Mouse (Mus musculus) intestine, embryonic 16.5 days (tissue): ENCODE measurements at regions not wholly inside any gene's neighbourhood (a gene's known extent, or its start where the extent isn't known, plus 50 kb on each side); places are given as distances from the start of the nearest gene placed in this dataset.

Experiments
- ATAC-seq: fragments of 200-750 bp; cut with Nextera tagmentation; 2 replicates; pipeline ENCODE4 v1.8.0; 2017; ENCODE audit warnings: moderate TSS enrichment, moderate library complexity
- H3K27ac ChIP-seq: fragments of 300-500 bp; sonication (generic); 2 replicates; pipeline ENCODE4 v1.5.1; 2014; ENCODE audit warnings: mild to moderate bottlenecking, low read length
- H3K27me3 ChIP-seq: fragments of 300-500 bp; sonication (generic); replicated peaks from 2 replicates; pipeline ENCODE4 v1.6.1; 2014; ENCODE audit warnings: low read length, control low read depth, mixed read lengths; ENCODE audit not compliant: control insufficient read depth, insufficient read depth
- H3K36me3 ChIP-seq: fragments of 300-500 bp; sonication (generic); 2 replicates; pipeline ENCODE4 v1.6.1; 2014; ENCODE audit warnings: low read length, control low read depth; ENCODE audit not compliant: control insufficient read depth, insufficient read depth
- H3K4me1 ChIP-seq: fragments of 300-500 bp; sonication (generic); 2 replicates; pipeline ENCODE4 v1.6.1; 2014; ENCODE audit warnings: low read length, control low read depth, mixed read lengths; ENCODE audit not compliant: control insufficient read depth, insufficient read depth
- H3K4me2 ChIP-seq: fragments of 300-500 bp; sonication (generic); 2 replicates; pipeline ENCODE4 v1.6.1; 2014; ENCODE audit warnings: low read depth, low read length, control low read depth
- H3K4me3 ChIP-seq: fragments of 300-500 bp; sonication (generic); 2 replicates; pipeline ENCODE4 v1.5.1; 2014; ENCODE audit warnings: mild to moderate bottlenecking, low read length
- H3K9ac ChIP-seq: fragments of 300-500 bp; sonication (generic); 2 replicates; pipeline ENCODE4 v1.6.1; 2014; ENCODE audit warnings: low read depth, low read length
- H3K9me3 ChIP-seq: fragments of 300-500 bp; sonication (generic); 2 replicates; pipeline ENCODE4 v1.6.1; 2016; ENCODE audit warnings: low read length, control low read depth; ENCODE audit not compliant: control insufficient read depth
- WGBS: fragments of 180-500 bp; shearing (Covaris S2); extraction: QIAGEN DNeasy Blood & Tissue Kit; methylation state at CpG from one replicate; pipeline ENCODE4 v1.1.7; 2014; 5-methylcytosine and 5-hydroxymethylcytosine counted together

- peak overlapping the region; percentile 30; the same call in 1 of the 2 replicates for H3K4me2 ChIP-seq
- H3K36me3 ChIP-seq = no peaks in the 10 kb centered on the region
- H3K27me3 ChIP-seq = no peaks in the 10 kb centered on the region
- no peak overlapping the region for H3K27ac ChIP-seq
- H3K9ac ChIP-seq = no peak overlapping the region
- peak; percentile 61; the same call in 1 of the 2 replicates for ATAC-seq
- H3K9me3 ChIP-seq = 0 out of 2 replicates have a peak, but pooled peaks cover 7% of the 10 kb centered on the region
- H3K4me3 ChIP-seq = no peak overlapping the region
- 28% methylated on average over 2 of the region's 2 CpGs for WGBS
- peaks cover 9% of the 10 kb centered on the region; the same call in 1 of the 2 replicates for H3K4me1 ChIP-seq
These were observed 252.7 kb upstream of the Gadl1 start for GRCm38 (mm10) chr9:115656538-115656937.

- Histone ChIP-seq H3K27me3 (no peaks in the 10 kb centered on the region), H3K27ac (no peak overlapping the region), H3K9me3 (0 out of 2 replicates have a peak, but pooled peaks cover 7% of the 10 kb centered on the region), H3K9ac (no peak overlapping the region), H3K36me3 (no peaks in the 10 kb centered on the region), H3K4me3 (no peak overlapping the region), H3K4me1 (peaks cover 9% of the 10 kb centered on the region; the same call in 1 of the 2 replicates), H3K4me2 (0 out of 2 replicates have a peak overlapping the region, but pooled peaks have one; percentile 30)
- WGBS = 41% methylated on average over 4 of the region's 4 CpGs
- peak; percentile 60 for ATAC-seq
These were observed 252.1 kb upstream of the Gadl1 start for GRCm38 (mm10) chr9:115656994-115657713.

GRCm38 (mm10) chr9:115658477-115658876 lies 250.8 kb upstream of the Gadl1 start:
- Histone ChIP-seq H3K36me3 (no peaks in the 10 kb centered on the region), H3K4me2 (no peak overlapping the region), H3K4me1 (peaks cover 9% of the 10 kb centered on the region; the same call in 1 of the 2 replicates), H3K27ac (no peak overlapping the region), H3K9ac (no peak overlapping the region), H3K27me3 (no peaks in the 10 kb centered on the region), H3K9me3 (0 out of 2 replicates have a peak, but pooled peaks cover 7% of the 10 kb centered on the region), H3K4me3 (no peak overlapping the region)
- WGBS = 78% methylated on average over 5 of the region's 5 CpGs
- ATAC-seq = no peak

DNA sequence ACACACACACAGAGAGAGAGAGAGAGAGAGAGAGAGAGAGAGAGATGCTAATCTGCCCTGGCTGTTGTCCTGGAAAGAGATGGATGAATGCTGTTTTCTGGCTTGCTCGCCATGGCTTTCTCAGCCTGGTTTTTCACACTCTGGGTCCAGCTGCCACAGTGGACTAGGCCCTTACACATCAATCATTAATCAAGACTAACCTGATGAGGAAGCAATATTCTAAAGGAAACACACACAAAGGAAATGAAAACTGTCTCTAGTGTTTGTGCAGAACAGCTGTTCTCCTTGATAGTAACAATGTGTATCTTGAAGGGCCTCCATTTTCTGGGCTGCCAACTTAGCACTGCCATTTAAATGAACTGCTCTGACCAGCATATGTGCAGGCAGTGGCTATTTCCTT lies 248.9 kb upstream of the Gadl1 start:
- Histone ChIP-seq H3K9me3 (0 out of 2 replicates have a peak, but pooled peaks cover 7% of the 10 kb centered on the region), H3K27me3 (no peaks in the 10 kb centered on the region), H3K36me3 (no peaks in the 10 kb centered on the region), H3K4me1 (peaks cover 9% of the 10 kb centered on the region; the same call in 1 of the 2 replicates), H3K9ac (no peak overlapping the region), H3K4me2 (no peak overlapping the region), H3K4me3 (no peak overlapping the region), H3K27ac (no peak overlapping the region; the same call in 1 of the 2 replicates)
- ATAC-seq = peak; percentile 61
- WGBS = 35% methylated on average over 1 of the region's 1 CpGs

- no peak overlapping the region for H3K9ac ChIP-seq
- H3K9me3 ChIP-seq = 0 out of 2 replicates have a peak, but pooled peaks cover 7% of the 10 kb centered on the region
- H3K36me3 ChIP-seq = no peaks in the 10 kb centered on the region
- no peaks in the 10 kb centered on the region for H3K27me3 ChIP-seq
- no peak overlapping the region for H3K27ac ChIP-seq
- no peak overlapping the region for H3K4me2 ChIP-seq
- no peak overlapping the region for H3K4me3 ChIP-seq
- peaks cover 8% of the 10 kb centered on the region; the same call in 1 of the 2 replicates for H3K4me1 ChIP-seq
- 74% methylated on average over 5 of the region's 5 CpGs for WGBS
- ATAC-seq = no peak
These were observed 247.3 kb upstream of the Gadl1 start for GRCm38 (mm10) chr9:115661834-115662425.

DNA sequence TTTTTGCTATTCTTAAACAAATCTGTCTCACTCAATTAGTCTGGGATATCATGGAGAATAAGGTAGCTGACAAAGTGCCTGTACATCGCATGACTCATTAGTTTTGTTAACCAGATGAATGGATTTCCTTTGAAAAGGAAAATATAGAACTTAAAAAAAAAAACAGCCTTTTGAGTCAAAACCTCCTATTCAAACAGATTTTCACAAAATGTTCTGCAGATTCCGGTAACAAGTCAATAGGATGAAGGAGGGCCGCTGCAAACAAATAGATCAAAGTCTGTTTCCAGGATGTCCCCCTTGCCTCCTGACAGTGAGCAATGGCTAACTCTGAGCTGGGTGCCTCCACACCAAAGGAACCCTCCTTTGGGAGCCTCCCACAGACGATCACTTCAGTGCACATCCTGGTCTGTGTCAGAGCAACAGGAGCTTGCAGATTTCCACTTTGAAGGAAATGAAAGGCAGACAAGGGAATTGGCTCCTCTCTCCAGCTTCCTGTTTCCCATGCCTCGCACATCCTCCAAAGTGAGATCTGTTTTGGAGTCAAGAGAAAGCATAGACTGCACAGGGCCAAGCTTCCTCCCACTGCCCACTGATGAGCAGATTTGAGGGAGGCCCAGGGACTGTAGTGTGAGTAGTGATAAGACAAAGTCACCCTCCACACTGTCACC lies 243.8 kb upstream of the Gadl1 start:
- H3K4me2 ChIP-seq = no peak overlapping the region
- 47% methylated on average over 5 of the region's 5 CpGs for WGBS
- H3K4me1 ChIP-seq = peaks cover 8% of the 10 kb centered on the region; the same call in 1 of the 2 replicates
- ATAC-seq = no peak
- H3K9ac ChIP-seq = no peak overlapping the region
- no peaks in the 10 kb centered on the region for H3K27me3 ChIP-seq
- no peaks in the 10 kb centered on the region for H3K36me3 ChIP-seq
- H3K4me3 ChIP-seq = no peak overlapping the region
- H3K9me3 ChIP-seq = no peaks in the 10 kb centered on the region
- H3K27ac ChIP-seq = no peak overlapping the region

DNA sequence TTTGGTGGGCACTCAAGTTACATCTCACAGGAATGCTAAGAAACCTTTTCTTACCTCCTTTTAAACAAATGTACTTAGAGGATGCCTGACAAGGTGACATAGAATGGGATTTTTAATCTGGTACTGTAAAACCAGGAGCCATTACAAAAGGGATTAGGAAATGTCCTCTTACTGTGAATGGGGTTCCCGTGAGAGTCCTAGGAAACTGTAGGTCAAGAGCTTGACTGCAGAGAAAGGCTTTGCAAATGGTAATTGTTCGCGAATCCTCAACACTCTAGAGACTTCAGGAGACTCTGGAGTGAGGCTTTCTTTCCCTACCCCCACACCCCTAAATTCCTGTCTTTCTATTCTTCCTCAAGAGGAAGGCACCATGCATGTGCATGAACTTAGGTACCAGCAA lies 242.7 kb upstream of the Gadl1 start:
- Histone ChIP-seq H3K4me2 (no peak overlapping the region), H3K36me3 (no peaks in the 10 kb centered on the region), H3K4me3 (no peak overlapping the region), H3K9me3 (no peaks in the 10 kb centered on the region), H3K27ac (no peak overlapping the region), H3K4me1 (0 out of 2 replicates have a peak, but pooled peaks cover 4% of the 10 kb centered on the region), H3K27me3 (no peaks in the 10 kb centered on the region), H3K9ac (no peak overlapping the region)
- 86% methylated on average over 3 of the region's 3 CpGs for WGBS
- no peak for ATAC-seq

- Histone ChIP-seq H3K4me2 (no peak overlapping the region), H3K9ac (no peak overlapping the region), H3K27ac (no peak overlapping the region), H3K36me3 (no peaks in the 10 kb centered on the region), H3K4me3 (no peak overlapping the region), H3K4me1 (no peaks in the 10 kb centered on the region), H3K9me3 (no peaks in the 10 kb centered on the region), H3K27me3 (no peaks in the 10 kb centered on the region)
- 64% methylated on average over 9 of the region's 9 CpGs for WGBS
- no peak for ATAC-seq
These were observed 228.3 kb upstream of the Gadl1 start for GRCm38 (mm10) chr9:115680703-115681576.
